Mouse (Mus musculus) lung, postnatal 0 days (tissue): Measurements from ENCODE around the gene Gskip.

Experiments
- CTCF ChIP-seq: IDR thresholded peaks from 2 replicates; pipeline ENCODE4 v1.5.1; 2016; ENCODE audit warnings: antibody characterized with exemption, mild to moderate bottlenecking
- EP300 ChIP-seq: IDR thresholded peaks from 2 replicates; pipeline ENCODE4 v1.6.1; 2016; ENCODE audit warnings: antibody characterized with exemption, mild to moderate bottlenecking, control low read depth

- no peak for TF ChIP-seq CTCF
- TF ChIP-seq EP300: no peak
Measured at GRCm38 (mm10) chr12:105718616-105719015, 34.0 kb downstream of the Gskip start.
